In genomic region chr7:91397827-91398226, GRCm38 (mm10) we compare ENCODE assay signal across 30 mouse cellular contexts.
A peak's percentile ranks its signal among the peaks of the same experiment; 100 is the strongest.
DNase-seq lines count a peak whose midpoint lies in the region; ATAC-seq and TF ChIP-seq lines count a peak whose summit lies in the region.
"Had no signal": no experiment of that assay in that cellular context is flagged by ENCODE, and none has a peak within 500 bp of the region (broad histone marks: within the 10 kb centered on the region; RNA-seq: fewer than 3 reads in every experiment).

No protein-coding gene starts in this region.

- ATAC-seq in forebrain, embryonic 11.5 days (replicated peaks; ENCODE audit: low FRiP score) = peak; percentile 72
- ATAC-seq in forebrain, postnatal 0 days = no peak
- ATAC-seq in midbrain, embryonic 11.5 days (ENCODE audit: low FRiP score) = peak; percentile 54; the same call in 1 of the 2 replicates
- no peak for ATAC-seq in midbrain, embryonic 15.5 days (replicated peaks)
- ATAC-seq in CD4-positive, CD25-positive, alpha-beta regulatory T cell, adult 4 months = no peak
- ATAC-seq: activated CD4-positive, CD25-positive, alpha-beta regulatory T cell, adult 4 months; hindbrain, embryonic 16.5 days; intestine, embryonic 15.5 days; Patski had no signal

- H3K9ac ChIP-seq in forebrain, embryonic 11.5 days (ENCODE audit: low read length) = no peak overlapping the region
- H3K9ac ChIP-seq in forebrain, postnatal 0 days = no peak overlapping the region
- no peak overlapping the region for H3K9ac ChIP-seq in midbrain, embryonic 11.5 days (ENCODE audit: low read length)
- no peak overlapping the region for H3K9ac ChIP-seq in midbrain, embryonic 15.5 days
- H3K9ac ChIP-seq: embryonic facial prominence, embryonic 13.5 days; heart, embryonic 12.5 days; heart, embryonic 15.5 days; hindbrain, embryonic 13.5 days; intestine, embryonic 15.5 days had no signal

- H3K4me3 ChIP-seq in forebrain, embryonic 11.5 days (ENCODE audit: low read depth, low read length) = no peak overlapping the region
- H3K4me3 ChIP-seq in forebrain, postnatal 0 days (ENCODE audit: low read depth, low read length) = no peak overlapping the region
- H3K4me3 ChIP-seq in midbrain, embryonic 11.5 days (ENCODE audit: low read depth, low read length) = no peak overlapping the region
- H3K4me3 ChIP-seq in midbrain, embryonic 15.5 days = no peak overlapping the region
- H3K4me3 ChIP-seq: embryonic facial prominence, embryonic 10.5 days; embryonic facial prominence, embryonic 13.5 days; erythroblast, embryonic 14.5 days; heart, embryonic 12.5 days; heart, embryonic 15.5 days; hindbrain, embryonic 10.5 days; hindbrain, embryonic 13.5 days; intestine, embryonic 15.5 days had no signal

- TF ChIP-seq CTCF in forebrain, postnatal 0 days (IDR thresholded peaks at IDR 0.05; ENCODE audit: low read depth) = no peak

- no peaks in the 10 kb centered on the region for H3K36me3 ChIP-seq in forebrain, embryonic 11.5 days (ENCODE audit: control insufficient read depth, insufficient read depth, low read length)
- H3K36me3 ChIP-seq in forebrain, postnatal 0 days (ENCODE audit: insufficient read depth) = no peaks in the 10 kb centered on the region
- no peaks in the 10 kb centered on the region for H3K36me3 ChIP-seq in midbrain, embryonic 11.5 days (ENCODE audit: control insufficient read depth, insufficient read depth, low read length)
- H3K36me3 ChIP-seq in midbrain, embryonic 15.5 days (replicated peaks) = no peaks in the 10 kb centered on the region
- H3K36me3 ChIP-seq: embryonic facial prominence, embryonic 10.5 days; embryonic facial prominence, embryonic 13.5 days; G1E; heart, embryonic 12.5 days; heart, embryonic 15.5 days; hindbrain, embryonic 10.5 days; hindbrain, embryonic 13.5 days; intestine, embryonic 15.5 days had no signal

- DNase-seq in forebrain, embryonic 11.5 days (ENCODE audit: low spot score) = no peak
- DNase-seq in forebrain, postnatal 0 days = no peak
- no peak for DNase-seq in midbrain, embryonic 11.5 days (ENCODE audit: low spot score, missing footprints)
- peak; percentile 14 for DNase-seq in ZHBTc4 (ENCODE audit: low read depth, low spot score)
- DNase-seq: adrenal gland, adult 8-10 months; adrenal gland, postnatal 25 days; B cell, adult 2 months; cerebellum, adult 11-12 months; cerebellum, adult 8-10 months; cerebellum, postnatal 14 days; gastrocnemius, postnatal 25 days; heart, adult 18-20 months; heart, postnatal 10 days; heart, postnatal 36 days; kidney, adult 11 months; kidney, adult 8-10 months had no signal

- H3K27ac ChIP-seq in forebrain, embryonic 11.5 days (ENCODE audit: low read depth, low read length) = no peak overlapping the region
- no peak overlapping the region for H3K27ac ChIP-seq in forebrain, postnatal 0 days (ENCODE audit: low read depth, low read length)
- no peak overlapping the region for H3K27ac ChIP-seq in midbrain, embryonic 11.5 days (ENCODE audit: low read depth, low read length)
- no peak overlapping the region for H3K27ac ChIP-seq in midbrain, embryonic 15.5 days
- H3K27ac ChIP-seq: embryonic facial prominence, embryonic 10.5 days; embryonic facial prominence, embryonic 13.5 days; heart, embryonic 15.5 days; hindbrain, embryonic 10.5 days; hindbrain, embryonic 13.5 days; intestine, embryonic 15.5 days had no signal

- no peaks in the 10 kb centered on the region for H3K9me3 ChIP-seq in forebrain, embryonic 11.5 days (ENCODE audit: control insufficient read depth, low read length)
- no peaks in the 10 kb centered on the region for H3K9me3 ChIP-seq in forebrain, postnatal 0 days (ENCODE audit: low read length)
- H3K9me3 ChIP-seq in midbrain, embryonic 11.5 days (ENCODE audit: control insufficient read depth, low read length) = no peaks in the 10 kb centered on the region
- no peaks in the 10 kb centered on the region for H3K9me3 ChIP-seq in midbrain, embryonic 15.5 days
- H3K9me3 ChIP-seq: embryonic facial prominence, embryonic 10.5 days; embryonic facial prominence, embryonic 13.5 days; G1E; heart, embryonic 12.5 days; heart, embryonic 15.5 days; hindbrain, embryonic 10.5 days; hindbrain, embryonic 13.5 days; intestine, embryonic 15.5 days had no signal

- H3K27me3 ChIP-seq in forebrain, embryonic 11.5 days (ENCODE audit: control insufficient read depth, insufficient read depth, low read length) = no peaks in the 10 kb centered on the region
- H3K27me3 ChIP-seq in forebrain, postnatal 0 days (ENCODE audit: insufficient read depth, low read length) = no peaks in the 10 kb centered on the region
- no peaks in the 10 kb centered on the region for H3K27me3 ChIP-seq in midbrain, embryonic 11.5 days (ENCODE audit: control insufficient read depth, insufficient read depth, low read length)
- no peaks in the 10 kb centered on the region for H3K27me3 ChIP-seq in midbrain, embryonic 15.5 days (replicated peaks)
- H3K27me3 ChIP-seq: embryonic facial prominence, embryonic 13.5 days; heart, embryonic 12.5 days; heart, embryonic 15.5 days; hindbrain, embryonic 13.5 days; intestine, embryonic 15.5 days had no signal

- WGBS in forebrain, embryonic 11.5 days = 26% methylated on average over 3 of the region's 3 CpGs
- WGBS in forebrain, postnatal 0 days = 12% methylated on average over 3 of the region's 3 CpGs
- 26% methylated on average over 3 of the region's 3 CpGs for WGBS in midbrain, embryonic 11.5 days
- 29% methylated on average over 3 of the region's 3 CpGs for WGBS in midbrain, embryonic 15.5 days

- H3K4me2 ChIP-seq in forebrain, embryonic 11.5 days (ENCODE audit: low read depth, low read length, severe bottlenecking) = no peak overlapping the region
- no peak overlapping the region for H3K4me2 ChIP-seq in forebrain, postnatal 0 days (ENCODE audit: low read depth)
- H3K4me2 ChIP-seq in midbrain, embryonic 11.5 days = no peak overlapping the region
- no peak overlapping the region for H3K4me2 ChIP-seq in midbrain, embryonic 15.5 days
- H3K4me2 ChIP-seq: embryonic facial prominence, embryonic 13.5 days; heart, embryonic 12.5 days; heart, embryonic 15.5 days; hindbrain, embryonic 13.5 days; intestine, embryonic 15.5 days had no signal

- H3K4me1 ChIP-seq in forebrain, embryonic 11.5 days (replicated peaks; ENCODE audit: control insufficient read depth, insufficient read depth, low read length) = no peaks in the 10 kb centered on the region
- H3K4me1 ChIP-seq in forebrain, postnatal 0 days (ENCODE audit: insufficient read depth) = no peaks in the 10 kb centered on the region
- no peaks in the 10 kb centered on the region for H3K4me1 ChIP-seq in midbrain, embryonic 11.5 days (ENCODE audit: control insufficient read depth, insufficient read depth, low read length)
- no peaks in the 10 kb centered on the region for H3K4me1 ChIP-seq in midbrain, embryonic 15.5 days
- H3K4me1 ChIP-seq: embryonic facial prominence, embryonic 10.5 days; embryonic facial prominence, embryonic 13.5 days; heart, embryonic 12.5 days; heart, embryonic 15.5 days; hindbrain, embryonic 13.5 days; intestine, embryonic 15.5 days had no signal

Comparison
In these comparisons a context has a peak if more than half of its experiments do, and no peak if none do; other contexts are left out.
1. ATAC-seq: peak in forebrain, embryonic 11.5 days (single experiment) and midbrain, embryonic 11.5 days (single experiment); none in forebrain, postnatal 0 days (single experiment), midbrain, embryonic 15.5 days (single experiment) and CD4-positive, CD25-positive, alpha-beta regulatory T cell, adult 4 months (single experiment).